Mouse (Mus musculus): ENCODE measurements at regions not wholly inside any gene's neighbourhood (a gene's known extent, or its start where the extent isn't known, plus 50 kb on each side); places are given as distances from the start of the nearest gene placed in this dataset.

DNA sequence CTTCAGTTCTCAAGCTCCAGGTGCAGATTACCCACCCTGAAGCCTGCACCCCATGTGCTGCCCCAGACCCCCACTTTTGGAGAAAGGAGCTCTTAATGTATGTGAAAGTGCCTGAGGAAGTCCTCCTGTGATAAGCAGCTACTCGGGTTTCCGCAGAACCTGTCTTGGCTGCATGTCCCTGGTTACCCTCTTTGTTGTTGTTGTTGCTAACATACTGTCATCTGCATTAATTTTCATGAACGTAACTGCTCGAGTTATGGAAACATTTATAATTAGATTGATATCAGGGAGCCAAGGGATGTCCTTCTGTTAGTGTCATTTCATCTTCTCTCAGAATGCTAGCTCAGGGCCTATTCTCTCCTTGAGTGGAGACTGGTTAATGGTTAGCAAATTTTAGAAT, 808.3 kb upstream of the Car8 start:
- no peaks in the 10 kb centered on the region for H3K4me1 ChIP-seq (replicated peaks)
- no peak overlapping the region for H3K4me3 ChIP-seq (replicated peaks)
- H3K27ac ChIP-seq, result no peak overlapping the region
- H3K9me3 ChIP-seq, result no peaks in the 10 kb centered on the region
- WGBS, result 85% methylated on average over 4 of the region's 4 CpGs
- no peaks in the 10 kb centered on the region for H3K36me3 ChIP-seq
- H3K27me3 ChIP-seq, result no peaks in the 10 kb centered on the region
- no peak overlapping the region for H3K4me2 ChIP-seq (replicated peaks)
- no peak for ATAC-seq
- H3K9ac ChIP-seq (replicated peaks), result no peak overlapping the region

DNA sequence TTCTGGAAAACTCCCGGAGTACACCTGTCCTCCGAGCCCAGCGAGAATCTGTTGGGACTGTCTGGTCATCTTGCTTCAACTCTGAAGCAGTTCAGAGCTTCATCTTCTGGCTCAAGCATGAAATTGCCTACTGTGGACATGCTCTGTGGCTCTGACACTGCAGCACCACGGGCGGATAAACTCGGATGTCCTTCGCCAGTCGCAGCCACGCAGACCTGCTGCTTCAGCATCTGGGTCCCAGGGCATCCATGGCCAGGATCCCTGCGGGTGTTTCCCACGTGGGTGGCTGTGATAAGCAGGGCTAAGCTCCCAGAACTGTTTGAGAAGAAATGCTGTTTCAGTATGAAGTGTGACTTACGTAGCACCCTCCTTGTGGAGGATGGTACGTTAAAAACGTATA, 807.6 kb upstream of the Car8 start:
- H3K9ac ChIP-seq (replicated peaks), result no peak overlapping the region
- no peak overlapping the region for H3K4me2 ChIP-seq (replicated peaks)
- H3K27ac ChIP-seq, result no peak overlapping the region
- no peaks in the 10 kb centered on the region for H3K9me3 ChIP-seq
- H3K36me3 ChIP-seq, result no peaks in the 10 kb centered on the region
- no peak for ATAC-seq
- WGBS, result 90% methylated on average over 14 of the region's 14 CpGs
- H3K27me3 ChIP-seq, result no peaks in the 10 kb centered on the region
- no peaks in the 10 kb centered on the region for H3K4me1 ChIP-seq (replicated peaks)
- H3K4me3 ChIP-seq (replicated peaks), result no peak overlapping the region

DNA sequence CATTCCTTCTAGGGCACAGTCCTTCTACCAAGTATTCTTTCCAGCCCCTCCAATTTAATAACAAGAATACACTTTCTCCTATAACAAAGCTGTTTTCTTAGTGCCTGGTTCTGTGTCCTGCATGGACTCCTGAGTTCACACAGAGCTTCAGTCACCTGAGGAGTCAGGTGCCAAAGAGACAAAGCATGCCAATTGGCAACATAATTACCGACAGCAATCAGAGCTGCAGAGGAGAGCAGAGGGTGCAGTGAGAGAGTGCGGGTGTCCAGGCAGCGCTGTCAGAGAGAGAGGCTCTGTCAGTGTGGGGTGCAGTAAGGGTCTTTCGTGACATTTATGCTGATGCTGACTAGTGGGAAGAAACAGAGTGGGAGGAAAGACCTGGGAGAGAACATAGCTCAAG, 807.2 kb upstream of the Car8 start:
- 82% methylated on average over 4 of the region's 4 CpGs for WGBS
- no peaks in the 10 kb centered on the region for H3K36me3 ChIP-seq
- no peak overlapping the region for H3K4me2 ChIP-seq (replicated peaks)
- H3K9me3 ChIP-seq, result no peaks in the 10 kb centered on the region
- no peaks in the 10 kb centered on the region for H3K4me1 ChIP-seq (replicated peaks)
- ATAC-seq, result no peak
- H3K9ac ChIP-seq (replicated peaks), result no peak overlapping the region
- no peaks in the 10 kb centered on the region for H3K27me3 ChIP-seq
- H3K4me3 ChIP-seq (replicated peaks), result no peak overlapping the region
- no peak overlapping the region for H3K27ac ChIP-seq

DNA sequence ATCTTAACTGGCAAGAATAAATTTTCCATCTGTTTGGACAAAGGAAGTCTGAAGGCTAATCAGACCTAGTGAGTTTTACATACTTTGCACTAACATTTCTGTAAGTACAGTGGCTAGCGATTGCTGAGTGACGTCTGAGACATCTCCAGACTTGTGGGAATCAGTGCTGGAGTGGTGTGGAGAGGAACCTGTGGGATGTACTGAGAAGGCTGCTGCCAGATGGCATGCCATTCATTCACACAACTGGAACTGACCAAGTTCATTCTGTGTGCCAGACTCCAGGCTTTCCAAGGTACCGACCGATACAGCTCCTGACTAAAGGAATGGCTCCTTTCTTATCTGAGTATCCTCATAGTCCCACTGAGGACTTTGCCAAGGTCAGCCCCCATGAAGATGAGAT, 797.2 kb upstream of the Car8 start:
- H3K9me3 ChIP-seq, result no peaks in the 10 kb centered on the region
- no peak overlapping the region for H3K9ac ChIP-seq (replicated peaks)
- no peaks in the 10 kb centered on the region for H3K27me3 ChIP-seq
- H3K4me1 ChIP-seq (replicated peaks), result no peaks in the 10 kb centered on the region
- no peak for ATAC-seq
- WGBS, result 87% methylated on average over 4 of the region's 4 CpGs
- no peak overlapping the region for H3K4me2 ChIP-seq (replicated peaks)
- no peak overlapping the region for H3K4me3 ChIP-seq (replicated peaks)
- no peaks in the 10 kb centered on the region for H3K36me3 ChIP-seq
- no peak overlapping the region for H3K27ac ChIP-seq

DNA sequence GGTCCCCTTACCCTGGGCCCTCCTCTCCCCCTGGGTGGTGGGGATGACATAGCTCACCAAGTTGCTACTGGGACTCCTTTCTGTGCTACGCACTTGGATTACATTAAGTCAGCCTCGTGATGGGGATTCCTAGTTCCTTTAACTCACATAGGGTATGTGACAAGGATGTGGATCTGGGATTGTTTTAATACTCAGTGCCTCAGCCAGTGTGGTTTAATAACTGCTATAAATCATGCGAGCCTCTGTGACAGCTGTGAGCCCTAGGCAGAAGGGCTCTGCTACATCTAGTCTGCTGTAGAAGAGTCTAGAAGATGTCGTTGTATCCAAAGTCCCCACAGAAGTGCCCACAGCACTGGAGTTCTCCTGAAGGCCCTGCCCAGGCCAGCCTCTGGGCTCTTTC, 796.5 kb upstream of the Car8 start:
- Histone ChIP-seq H3K4me2 (replicated peaks) (no peak overlapping the region), H3K4me1 (replicated peaks) (no peaks in the 10 kb centered on the region), H3K4me3 (replicated peaks) (no peak overlapping the region), H3K27me3 (no peaks in the 10 kb centered on the region), H3K9ac (replicated peaks) (no peak overlapping the region), H3K27ac (no peak overlapping the region), H3K36me3 (no peaks in the 10 kb centered on the region), H3K9me3 (no peaks in the 10 kb centered on the region)
- WGBS, result 87% methylated on average over 4 of the region's 4 CpGs
- no peak for ATAC-seq

DNA sequence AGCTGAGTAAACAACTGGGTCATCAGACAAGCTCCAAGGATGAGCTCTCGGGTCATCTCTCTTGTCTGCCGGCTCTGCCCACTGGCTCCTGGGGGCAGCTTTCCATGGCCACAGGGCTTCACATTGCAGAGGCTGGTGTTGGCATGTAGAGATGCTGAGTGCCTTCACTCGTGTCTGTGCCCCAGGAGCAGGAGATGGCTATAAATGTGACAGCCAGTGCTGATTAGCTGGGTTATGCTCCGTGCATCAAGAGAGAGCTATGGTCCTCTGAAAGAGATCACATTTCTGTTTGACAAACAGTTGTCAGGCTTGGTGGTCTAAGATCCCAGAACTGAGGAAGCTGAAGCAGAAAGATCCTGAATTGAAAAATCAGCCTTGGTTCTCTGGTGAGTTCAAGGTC, 795.4 kb upstream of the Car8 start:
- no peaks in the 10 kb centered on the region for H3K9me3 ChIP-seq
- no peaks in the 10 kb centered on the region for H3K27me3 ChIP-seq
- H3K9ac ChIP-seq (replicated peaks), result no peak overlapping the region
- H3K4me3 ChIP-seq (replicated peaks), result no peak overlapping the region
- WGBS, result 67% methylated on average over 4 of the region's 4 CpGs
- H3K4me1 ChIP-seq (replicated peaks), result no peaks in the 10 kb centered on the region
- no peaks in the 10 kb centered on the region for H3K36me3 ChIP-seq
- ATAC-seq, result no peak
- H3K4me2 ChIP-seq (replicated peaks), result no peak overlapping the region
- no peak overlapping the region for H3K27ac ChIP-seq

DNA sequence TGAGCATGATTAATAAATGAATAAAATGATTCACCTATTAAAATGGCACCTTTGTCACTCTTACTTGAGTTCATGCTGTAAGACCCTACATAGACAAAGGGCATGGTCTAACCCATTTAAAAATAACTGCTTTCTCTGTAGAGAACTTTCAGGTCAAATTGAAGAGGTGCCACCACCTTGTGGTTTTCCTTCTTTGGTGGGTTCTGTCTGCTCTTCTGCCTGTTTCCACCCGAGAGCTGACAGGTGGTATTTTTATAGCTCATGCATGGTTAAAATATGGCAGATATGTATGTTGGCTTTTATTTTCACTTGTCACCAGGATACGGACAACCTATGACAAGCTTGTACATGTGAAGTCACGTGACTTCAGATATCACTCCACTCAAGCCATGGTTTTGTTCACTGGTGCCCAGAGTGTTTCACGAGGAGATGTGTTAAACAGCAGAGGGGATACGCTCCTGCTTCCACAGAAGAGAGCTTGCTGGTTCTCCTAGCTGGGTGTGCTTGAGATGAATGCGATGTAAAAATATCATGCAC, 794.3 kb upstream of the Car8 start:
- Histone ChIP-seq H3K9ac (replicated peaks) (no peak overlapping the region), H3K36me3 (no peaks in the 10 kb centered on the region), H3K4me1 (replicated peaks) (peaks cover 10% of the 10 kb centered on the region), H3K9me3 (no peaks in the 10 kb centered on the region), H3K4me3 (replicated peaks) (no peak overlapping the region), H3K27me3 (no peaks in the 10 kb centered on the region), H3K4me2 (replicated peaks) (no peak overlapping the region), H3K27ac (no peak overlapping the region)
- no peak for ATAC-seq
- WGBS, result 90% methylated on average over 6 of the region's 6 CpGs

DNA sequence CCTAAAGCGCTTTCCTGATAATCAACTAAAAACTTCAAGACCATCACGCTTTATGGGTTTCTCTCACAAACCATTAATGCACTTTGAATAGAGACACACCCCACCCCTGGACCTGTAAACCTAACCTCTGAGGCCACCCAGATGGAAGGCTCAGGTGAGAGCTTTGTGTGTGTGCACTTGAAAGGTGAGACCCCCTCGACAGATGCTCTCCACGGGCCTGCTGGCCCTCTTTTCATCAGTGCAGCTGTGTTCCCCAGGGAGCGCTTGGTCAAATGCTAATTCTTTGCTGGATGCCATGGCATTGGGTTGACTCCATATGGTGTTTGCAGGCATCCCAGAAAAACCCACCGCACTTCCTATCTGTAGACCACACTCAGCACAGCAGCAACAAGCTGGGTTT, 792.8 kb upstream of the Car8 start:
- Histone ChIP-seq H3K9ac (replicated peaks) (no peak overlapping the region), H3K27ac (no peak overlapping the region), H3K4me2 (replicated peaks) (no peak overlapping the region), H3K4me1 (replicated peaks) (peaks cover 21% of the 10 kb centered on the region), H3K4me3 (replicated peaks) (no peak overlapping the region), H3K9me3 (no peaks in the 10 kb centered on the region), H3K27me3 (no peaks in the 10 kb centered on the region), H3K36me3 (no peaks in the 10 kb centered on the region)
- ATAC-seq, result no peak
- 37% methylated on average over 6 of the region's 6 CpGs for WGBS

DNA sequence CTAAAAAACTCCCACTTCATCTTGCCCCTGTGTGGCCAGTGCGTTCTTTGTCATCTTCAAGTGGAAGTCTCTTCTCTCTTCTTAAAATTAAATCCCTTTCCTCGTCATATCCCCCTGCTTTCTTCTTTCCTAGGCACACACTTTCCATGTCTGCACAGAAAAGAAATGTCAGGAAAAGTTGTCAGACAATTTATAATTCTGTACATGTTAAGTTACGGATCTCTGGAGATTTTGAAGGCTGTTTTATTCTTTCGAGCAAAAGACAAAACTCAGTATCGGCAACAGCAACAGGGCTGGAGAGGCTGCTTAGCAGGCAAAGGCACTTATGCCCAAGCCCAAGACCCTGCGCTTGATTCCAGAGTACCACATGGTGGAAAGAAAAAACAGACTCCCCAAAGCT, 790.1 kb upstream of the Car8 start:
- Histone ChIP-seq H3K9me3 (no peaks in the 10 kb centered on the region), H3K4me3 (replicated peaks) (peak overlapping the region; percentile 46; the same call in 1 of the 2 replicates), H3K4me1 (replicated peaks) (peaks cover 26% of the 10 kb centered on the region), H3K9ac (replicated peaks) (peak overlapping the region; percentile 69; the same call in 1 of the 2 replicates), H3K4me2 (replicated peaks) (peak overlapping the region; percentile 87), H3K27me3 (no peaks in the 10 kb centered on the region), H3K27ac (0 out of 2 replicates have a peak overlapping the region, but pooled peaks have one; percentile 12), H3K36me3 (no peaks in the 10 kb centered on the region)
- ATAC-seq, result no peak
- 10% methylated on average over 6 of the region's 6 CpGs for WGBS

DNA sequence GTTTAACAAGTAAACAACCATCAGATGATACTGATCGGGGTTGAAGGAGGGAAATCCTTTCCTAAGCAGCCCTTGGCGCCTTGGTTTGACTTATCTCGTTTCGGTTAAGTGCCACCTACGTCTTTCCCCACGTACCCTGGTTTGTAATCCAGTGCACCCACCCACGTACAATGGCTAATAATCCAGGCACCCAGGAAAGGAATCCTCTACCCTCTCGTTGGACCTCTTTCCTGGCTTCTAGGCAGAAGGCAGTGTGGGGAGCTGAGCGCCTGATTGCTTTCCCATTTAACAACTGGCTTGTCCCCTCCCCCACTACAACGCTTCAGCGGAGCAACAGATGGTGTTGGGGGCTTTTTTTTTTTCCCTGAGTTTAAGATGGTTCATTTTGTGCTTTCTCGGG, 789.6 kb upstream of the Car8 start:
- no peaks in the 10 kb centered on the region for H3K36me3 ChIP-seq
- peak; percentile 44 for ATAC-seq
- no peaks in the 10 kb centered on the region for H3K9me3 ChIP-seq
- peaks cover 26% of the 10 kb centered on the region for H3K4me1 ChIP-seq (replicated peaks)
- H3K9ac ChIP-seq (replicated peaks), result peak overlapping the region; percentile 69
- WGBS, result under 1% methylated on average over 12 of the region's 12 CpGs
- H3K27ac ChIP-seq, result peak overlapping the region; percentile 81
- peak overlapping the region; percentile 46 for H3K4me3 ChIP-seq (replicated peaks)
- peak overlapping the region; percentile 87 for H3K4me2 ChIP-seq (replicated peaks)
- H3K27me3 ChIP-seq, result no peaks in the 10 kb centered on the region

DNA sequence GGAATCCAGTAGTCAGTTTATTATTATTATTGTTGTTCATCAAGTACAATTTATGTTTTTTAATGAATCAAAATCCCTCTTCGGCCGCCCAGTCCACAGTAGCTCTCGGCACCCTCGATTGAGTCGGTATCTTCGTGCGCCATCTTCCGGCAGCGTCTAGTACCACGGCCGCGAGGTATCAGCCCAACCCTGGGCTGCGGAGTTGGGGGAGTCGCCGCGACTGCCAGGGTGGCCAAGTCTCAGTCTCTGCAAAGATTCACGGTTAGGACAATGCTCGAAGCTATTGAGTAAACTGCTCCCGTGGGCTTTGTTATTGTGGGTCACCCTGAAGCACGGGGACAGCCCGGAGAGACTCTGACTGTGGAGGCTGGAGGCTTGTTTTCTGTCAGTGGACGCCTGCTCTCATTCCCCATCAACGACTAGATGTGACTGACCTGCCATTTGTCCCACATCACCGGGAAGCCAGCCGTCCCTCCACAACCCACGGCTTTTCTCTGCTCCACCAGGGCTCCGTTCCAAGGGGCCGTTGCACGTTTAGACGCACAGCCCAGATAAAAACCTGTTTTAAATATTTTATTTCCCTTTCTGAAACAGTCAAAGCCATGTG, 789.1 kb upstream of the Car8 start:
- peak; percentile 95 for ATAC-seq
- Histone ChIP-seq H3K27me3 (no peaks in the 10 kb centered on the region), H3K9ac (replicated peaks) (peak overlapping the region; percentile 69), H3K36me3 (no peaks in the 10 kb centered on the region), H3K27ac (peak overlapping the region; percentile 81), H3K9me3 (no peaks in the 10 kb centered on the region), H3K4me2 (replicated peaks) (peak overlapping the region; percentile 87), H3K4me3 (replicated peaks) (peak overlapping the region; percentile 46), H3K4me1 (replicated peaks) (peaks cover 26% of the 10 kb centered on the region)
- WGBS, result under 1% methylated on average over 30 of the region's 30 CpGs

DNA sequence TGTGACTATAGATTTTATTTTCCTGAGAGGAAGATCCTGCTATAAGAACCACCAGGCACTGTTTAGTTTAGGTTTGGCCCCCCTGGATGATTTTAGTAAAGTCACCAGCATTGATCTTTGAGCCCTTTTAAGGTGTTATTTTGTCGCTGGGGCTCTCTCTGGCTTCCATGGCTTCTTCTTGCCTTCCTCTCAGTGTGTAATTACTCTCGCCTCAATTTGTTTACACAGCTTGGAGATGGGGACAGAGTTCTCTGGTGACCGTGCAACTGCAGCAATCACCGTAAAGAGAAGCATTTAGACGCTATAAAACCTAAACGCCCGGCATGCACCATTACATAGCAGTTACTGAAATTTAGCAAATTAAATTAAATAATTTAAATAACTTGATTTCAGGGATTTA, 788.5 kb upstream of the Car8 start:
- peaks cover 26% of the 10 kb centered on the region for H3K4me1 ChIP-seq (replicated peaks)
- WGBS, result 18% methylated on average over 7 of the region's 7 CpGs
- H3K4me3 ChIP-seq (replicated peaks), result no peak overlapping the region
- peak overlapping the region; percentile 56; the same call in 1 of the 2 replicates for H3K27ac ChIP-seq
- H3K27me3 ChIP-seq, result no peaks in the 10 kb centered on the region
- H3K9ac ChIP-seq (replicated peaks), result 0 out of 2 replicates have a peak overlapping the region, but pooled peaks have one; percentile 19
- ATAC-seq, result peak; percentile 57; the same call in 1 of the 2 replicates
- no peaks in the 10 kb centered on the region for H3K9me3 ChIP-seq
- peak overlapping the region; percentile 42 for H3K4me2 ChIP-seq (replicated peaks)
- no peaks in the 10 kb centered on the region for H3K36me3 ChIP-seq

DNA sequence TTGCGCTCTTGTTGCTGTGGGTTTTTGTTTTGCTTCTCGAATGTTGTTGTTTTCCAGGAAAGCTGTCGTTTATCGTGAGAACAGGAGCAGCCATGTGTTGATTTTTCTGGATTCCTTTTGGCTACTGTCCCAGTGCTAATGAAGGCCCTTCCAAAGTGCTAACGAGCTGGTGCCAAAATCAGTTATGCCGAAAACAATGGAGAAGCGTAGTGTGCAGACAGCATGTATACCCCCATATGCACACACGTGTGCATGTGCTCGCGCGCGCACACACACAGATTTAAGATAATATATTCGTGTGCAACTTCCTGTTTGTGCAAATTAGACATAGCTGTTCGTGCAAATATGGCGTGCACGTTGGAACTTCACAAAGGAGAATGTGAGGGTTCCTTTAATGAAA, 788.0 kb upstream of the Car8 start:
- Histone ChIP-seq H3K4me1 (replicated peaks) (peaks cover 26% of the 10 kb centered on the region), H3K9me3 (no peaks in the 10 kb centered on the region), H3K27ac (no peak overlapping the region), H3K27me3 (no peaks in the 10 kb centered on the region), H3K4me2 (replicated peaks) (no peak overlapping the region), H3K4me3 (replicated peaks) (no peak overlapping the region), H3K36me3 (no peaks in the 10 kb centered on the region), H3K9ac (replicated peaks) (no peak overlapping the region)
- 74% methylated on average over 16 of the region's 16 CpGs for WGBS
- ATAC-seq, result no peak
